ENCODE assay signal across 9 mouse cellular contexts in the genomic region with DNA sequence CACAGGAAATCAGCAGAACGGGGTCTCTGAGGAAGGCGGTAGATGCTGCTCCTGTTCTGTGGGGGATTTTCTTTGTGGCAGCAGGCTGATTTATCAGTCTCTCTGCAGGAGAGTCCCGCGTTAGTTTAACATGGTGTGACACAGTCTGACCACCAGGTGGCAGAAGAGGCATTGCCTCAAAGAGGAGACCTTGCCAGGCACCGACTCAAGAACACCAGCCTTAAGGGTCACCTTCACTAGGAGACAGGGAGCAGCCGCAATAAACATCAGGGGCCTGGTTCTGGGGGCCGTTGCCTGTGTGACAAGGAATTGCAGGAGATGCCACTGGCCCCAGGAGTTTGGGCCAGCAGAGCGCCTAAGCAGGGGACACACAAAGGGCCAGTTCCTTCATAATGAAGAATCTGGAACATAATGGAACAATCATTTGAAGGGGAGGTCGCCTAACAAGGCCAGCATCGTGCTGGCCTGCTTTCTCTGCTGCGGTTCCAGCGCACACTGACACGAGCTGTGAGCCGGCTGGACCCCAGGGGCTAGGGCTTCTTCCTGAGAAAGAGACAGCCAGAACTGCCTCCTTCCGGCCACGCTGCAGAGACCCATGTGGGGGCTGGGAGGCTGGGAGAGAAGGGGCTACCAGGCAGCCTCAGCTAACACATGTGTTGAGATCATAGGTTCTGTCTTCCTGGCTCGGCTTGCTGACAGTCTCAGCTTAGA. TPM values are rescaled to one million over a fixed set of nuclear protein-coding genes. Genes with fewer than 3 reads are reported as not detected.
DNase-seq lines count a peak whose midpoint lies in the region; ATAC-seq and TF ChIP-seq lines count a peak whose summit lies in the region.
"Had no signal": no experiment of that assay in that cellular context is flagged by ENCODE, and none has a peak within 500 bp of the region (broad histone marks: within the 10 kb centered on the region; RNA-seq: fewer than 3 reads in every experiment).

No protein-coding gene starts in this region.

- dilution Hi-C loops in CH12.LX (cut with MboI; ENCODE audit: extremely low pct_ligation_motif_present, extremely low pct_unique_long_range_greater_than_20kb, low sequenced_read_pairs): no loop called here

- H3K27ac ChIP-seq in CH12.LX (ENCODE audit: insufficient read depth, low read depth): no peak overlapping the region
- peak overlapping the region; percentile 63 for H3K27ac ChIP-seq in forebrain, embryonic 12.5 days
- H3K27ac ChIP-seq in heart, postnatal 0 days (ENCODE audit: low read depth): peak overlapping the region; percentile 79
- H3K27ac ChIP-seq in liver, embryonic 14.5 days: no peak overlapping the region
- peak overlapping the region; percentile 66; the same call in 1 of the 2 replicates for H3K27ac ChIP-seq in neural tube, embryonic 14.5 days (ENCODE audit: low read depth, low read length)
- H3K27ac ChIP-seq in testis, adult 2 months (ENCODE audit: control insufficient read depth, insufficient read depth, low read depth, low read length): peak overlapping the region; percentile 12; the same call in 1 of the 2 replicates
- H3K27ac ChIP-seq: liver, embryonic 15.5 days had no signal

- no peak overlapping the region for H3K9ac ChIP-seq in CH12.LX (ENCODE audit: insufficient read depth, low read depth)
- peak overlapping the region; percentile 26 for H3K9ac ChIP-seq in forebrain, embryonic 12.5 days
- peak overlapping the region; percentile 40; the same call in 1 of the 2 replicates for H3K9ac ChIP-seq in heart, postnatal 0 days (replicated peaks; ENCODE audit: low read depth, low read length)
- H3K9ac ChIP-seq in liver, embryonic 14.5 days (replicated peaks): no peak overlapping the region
- peak overlapping the region; percentile 37 for H3K9ac ChIP-seq in neural tube, embryonic 14.5 days (replicated peaks; ENCODE audit: low read depth, low read length)
- H3K9ac ChIP-seq: liver, embryonic 15.5 days had no signal

- H3K4me2 ChIP-seq in CH12.LX (ENCODE audit: insufficient read depth, low read depth, poor library complexity, severe bottlenecking): no peak overlapping the region
- H3K4me2 ChIP-seq in forebrain, embryonic 12.5 days: 0 out of 2 replicates have a peak overlapping the region, but pooled peaks have one; percentile 13
- H3K4me2 ChIP-seq in heart, postnatal 0 days (ENCODE audit: low read depth, low read length): peak overlapping the region; percentile 10; the same call in 1 of the 2 replicates
- H3K4me2 ChIP-seq in liver, embryonic 14.5 days (ENCODE audit: low read depth): no peak overlapping the region
- H3K4me2 ChIP-seq in neural tube, embryonic 14.5 days (ENCODE audit: low read depth, low read length): peak overlapping the region; percentile 28; the same call in 1 of the 2 replicates
- H3K4me2 ChIP-seq: liver, embryonic 15.5 days had no signal

- WGBS in forebrain, embryonic 12.5 days: 18% methylated on average over 17 of the region's 17 CpGs
- 12% methylated on average over 17 of the region's 17 CpGs for WGBS in heart, postnatal 0 days
- WGBS in liver, embryonic 14.5 days (ENCODE audit: insufficient replicate concordance): 14% methylated on average over 17 of the region's 17 CpGs
- 18% methylated on average over 17 of the region's 17 CpGs for WGBS in neural tube, embryonic 14.5 days

- peak; percentile 86 for TF ChIP-seq RAD21 in CH12.LX (IDR thresholded peaks at IDR 0.05; ENCODE audit: low read depth, low read length)

- peak; percentile 54 to 88 for TF ChIP-seq CTCF in CH12.LX (conservative IDR thresholded peaks at IDR 0.05 in 1 of 2, IDR thresholded peaks at IDR 0.05 in 1 of 2; ENCODE audit: low read depth in 2 of 2, low read length in 2 of 2)
- peak; percentile 97 for TF ChIP-seq CTCF in heart, postnatal 0 days (IDR thresholded peaks at IDR 0.05; ENCODE audit: low read depth)
- peak; percentile 94 for TF ChIP-seq CTCF in liver, embryonic 14.5 days (IDR thresholded peaks at IDR 0.05; ENCODE audit: low read depth)
- peak; percentile 89; the same call in 1 of the 2 replicates for TF ChIP-seq CTCF in testis, adult 2 months (IDR thresholded peaks at IDR 0.05; ENCODE audit: control insufficient read depth, insufficient read depth, insufficient replicate concordance, low read depth, low read length)

- DNase-seq in CH12.LX (ENCODE audit: extremely low read depth): peak; percentile 90
- peak; percentile 60 for DNase-seq in c-Kit-positive CD71-positive TER-119-negative erythroid progenitor cells, embryonic 14.5 days (ENCODE audit: low read depth)
- peak; percentile 92 for DNase-seq in heart, postnatal 0 days (ENCODE audit: low spot score)
- DNase-seq in kidney, postnatal 36 days: peak; percentile 89 to 92
- DNase-seq in liver, embryonic 14.5 days (ENCODE audit: low read depth in 3 of 3, low spot score in 3 of 3): peak; percentile 50 to 55 (median 54)

- no peak for TF ChIP-seq POLR2A in CH12.LX (IDR thresholded peaks at IDR 0.05; ENCODE audit: low read depth, low read length)
- no peak for TF ChIP-seq POLR2A in testis, adult 2 months (IDR thresholded peaks at IDR 0.05; ENCODE audit: control insufficient read depth, low read depth, low read length)

- TF ChIP-seq EP300 in CH12.LX (IDR thresholded peaks at IDR 0.05; ENCODE audit: low read length): no peak
- no peak for TF ChIP-seq EP300 in heart, postnatal 0 days (IDR thresholded peaks at IDR 0.05; ENCODE audit: low read depth)
- no peak for TF ChIP-seq EP300 in liver, embryonic 14.5 days (IDR thresholded peaks at IDR 0.05; ENCODE audit: low read depth)

- peaks cover 14 to 28% of the 10 kb centered on the region in 2 experiments for H3K4me1 ChIP-seq in CH12.LX (ENCODE audit: control insufficient read depth in 1 of 2, insufficient read depth in 2 of 2)
- peaks cover 9% of the 10 kb centered on the region for H3K4me1 ChIP-seq in forebrain, embryonic 12.5 days
- peaks cover 9% of the 10 kb centered on the region; the same call in 1 of the 2 replicates for H3K4me1 ChIP-seq in heart, postnatal 0 days (ENCODE audit: control insufficient read depth, insufficient read depth)
- peaks cover 0 to 2% of the 10 kb centered on the region in 2 experiments; a peak in 2 of 4 replicates for H3K4me1 ChIP-seq in liver, embryonic 14.5 days (replicated peaks; ENCODE audit: control insufficient read depth in 2 of 2, insufficient read depth in 2 of 2, low read length in 1 of 2)
- peaks cover 6% of the 10 kb centered on the region; the same call in 1 of the 2 replicates for H3K4me1 ChIP-seq in neural tube, embryonic 14.5 days (ENCODE audit: control insufficient read depth, insufficient read depth, low read length)
- H3K4me1 ChIP-seq in testis, adult 2 months (ENCODE audit: control insufficient read depth, insufficient read depth, low read length): peaks cover 2% of the 10 kb centered on the region; the same call in 1 of the 2 replicates

- no peak overlapping the region for H3K4me3 ChIP-seq in CH12.LX (replicated peaks in 1 of 3; ENCODE audit: low read depth in 2 of 3, low read length in 2 of 3, poor library complexity in 1 of 3)
- H3K4me3 ChIP-seq in forebrain, embryonic 12.5 days (replicated peaks): no peak overlapping the region
- H3K4me3 ChIP-seq in heart, postnatal 0 days (ENCODE audit: low read depth, low read length): no peak overlapping the region
- H3K4me3 ChIP-seq in liver, embryonic 14.5 days (ENCODE audit: insufficient read depth in 1 of 2, low read depth in 2 of 2, low read length in 2 of 2): no peak overlapping the region
- H3K4me3 ChIP-seq in neural tube, embryonic 14.5 days (ENCODE audit: low read depth, low read length): no peak overlapping the region
- H3K4me3 ChIP-seq in testis, adult 2 months (ENCODE audit: control insufficient read depth, low read depth, low read length): no peak overlapping the region
- H3K4me3 ChIP-seq: liver, embryonic 15.5 days had no signal

- in situ Hi-C loops in CH12.LX (cut with MboI; ENCODE audit: low pct_ligation_motif_present, low pct_unique_long_range_greater_than_20kb, low sequenced_read_pairs): loop anchor here (10.0 kb wide), 1 partner anchor 249 kb away; no protein-coding TSS in a partner anchor

- H3K9me3 ChIP-seq in CH12.LX (replicated peaks; ENCODE audit: low read length): peaks cover 2% of the 10 kb centered on the region
- no peaks in the 10 kb centered on the region for H3K9me3 ChIP-seq in forebrain, embryonic 12.5 days
- no peaks in the 10 kb centered on the region for H3K9me3 ChIP-seq in heart, postnatal 0 days (replicated peaks; ENCODE audit: control insufficient read depth, low read length)
- H3K9me3 ChIP-seq in liver, embryonic 14.5 days (ENCODE audit: control insufficient read depth, low read length): no peaks in the 10 kb centered on the region
- H3K9me3 ChIP-seq in neural tube, embryonic 14.5 days (ENCODE audit: control insufficient read depth, low read length): no peaks in the 10 kb centered on the region
- H3K9me3 ChIP-seq: liver, embryonic 15.5 days had no signal

- H3K79me2 ChIP-seq in CH12.LX (replicated peaks; ENCODE audit: control insufficient read depth, extremely low read depth, insufficient read depth, poor library complexity, severe bottlenecking): no peaks in the 10 kb centered on the region

- H3K27me3 ChIP-seq in CH12.LX (replicated peaks): peaks cover 4% of the 10 kb centered on the region
- H3K27me3 ChIP-seq in forebrain, embryonic 12.5 days: peaks cover 7% of the 10 kb centered on the region; the same call in 1 of the 2 replicates
- H3K27me3 ChIP-seq in heart, postnatal 0 days (ENCODE audit: control insufficient read depth, insufficient read depth, low read length): no peaks in the 10 kb centered on the region
- no peaks in the 10 kb centered on the region for H3K27me3 ChIP-seq in liver, embryonic 14.5 days (ENCODE audit: control insufficient read depth, insufficient read depth, low read length)
- no peaks in the 10 kb centered on the region for H3K27me3 ChIP-seq in neural tube, embryonic 14.5 days (ENCODE audit: control insufficient read depth, insufficient read depth, low read length)
- no peaks in the 10 kb centered on the region for H3K27me3 ChIP-seq in testis, adult 2 months (ENCODE audit: control insufficient read depth, insufficient read depth, low read length)
- H3K27me3 ChIP-seq: liver, embryonic 15.5 days had no signal

- no peaks in the 10 kb centered on the region for H3K36me3 ChIP-seq in CH12.LX (replicated peaks in 1 of 2; ENCODE audit: control insufficient read depth in 1 of 2, insufficient read depth in 1 of 2, low read length in 1 of 2)
- H3K36me3 ChIP-seq in forebrain, embryonic 12.5 days (replicated peaks): no peaks in the 10 kb centered on the region
- H3K36me3 ChIP-seq in heart, postnatal 0 days (replicated peaks; ENCODE audit: control insufficient read depth, insufficient read depth, low read length): no peaks in the 10 kb centered on the region
- no peaks in the 10 kb centered on the region for H3K36me3 ChIP-seq in liver, embryonic 14.5 days (replicated peaks; ENCODE audit: control insufficient read depth, insufficient read depth, low read depth)
- no peaks in the 10 kb centered on the region for H3K36me3 ChIP-seq in neural tube, embryonic 14.5 days (ENCODE audit: control insufficient read depth, insufficient read depth, low read length)
- no peaks in the 10 kb centered on the region for H3K36me3 ChIP-seq in testis, adult 2 months (ENCODE audit: control insufficient read depth, insufficient read depth, low read length)
- H3K36me3 ChIP-seq: liver, embryonic 15.5 days had no signal

- peak; percentile 87 for ATAC-seq in forebrain, embryonic 12.5 days (ENCODE audit: low FRiP score)
- peak; percentile 81 for ATAC-seq in heart, postnatal 0 days (ENCODE audit: insufficient read depth, low read depth)
- ATAC-seq in liver, embryonic 14.5 days (ENCODE audit: insufficient read depth): no peak
- peak; percentile 85 for ATAC-seq in neural tube, embryonic 14.5 days (ENCODE audit: low read depth)

RNA-seq across cellular contexts. Expression of gene Cryaa, which starts 8.1 kb away (rescaled TPM):
- total RNA-seq in CH12.LX (2012; rRNA removed) (0.17 and 0.51 TPM in 2 replicates), CH12.LX (2014; rRNA removed) (not detected in 2 replicates)
- not detected in 2 replicates for polyA plus RNA-seq in CH12.LX (2012; ENCODE audit: insufficient read length, low read depth)
- polyA plus RNA-seq in forebrain, embryonic 12.5 days (2016; fragmentation: Nextera tagmentation; extraction: Ambion mirVana): not detected in 2 replicates
- total RNA-seq in heart, postnatal 0 days (2014; rRNA removed; ENCODE audit: low replicate concordance): not detected in 2 replicates
- polyA plus RNA-seq in heart, postnatal 0 days (2015; fragmentation: Nextera tagmentation; extraction: Ambion mirVana): 0.15 TPM in 1 of 2 replicates, not detected in the other
- polyA plus RNA-seq in liver, embryonic 14.5 days (2012; rRNA removed): not detected in 2 replicates
- polyA plus RNA-seq in liver, embryonic 14.5 days (2014; fragmentation: Nextera tagmentation; extraction: Ambion mirVana): not detected in 2 replicates
- polyA plus RNA-seq in neural tube, embryonic 14.5 days (2014; fragmentation: Nextera tagmentation; extraction: Ambion mirVana): 0.20 TPM in 1 of 2 replicates, not detected in the other
- not detected in 2 replicates for polyA plus RNA-seq in testis, adult 2 months (2012; rRNA removed)
- polyA plus RNA-seq: liver, embryonic 15.5 days had no signal

RNA-seq across cellular contexts. Expression of gene U2af1, which starts 27.0 kb away (rescaled TPM):
- total RNA-seq in CH12.LX (2012; rRNA removed) (141 and 183 TPM in 2 replicates), CH12.LX (2014; rRNA removed) (269 and 286 TPM in 2 replicates)
- polyA plus RNA-seq in CH12.LX (2012; ENCODE audit: insufficient read length, low read depth): 316 and 391 TPM in 2 replicates
- 379 and 385 TPM in 2 replicates for polyA plus RNA-seq in forebrain, embryonic 12.5 days (2016; fragmentation: Nextera tagmentation; extraction: Ambion mirVana)
- 36.2 and 41.7 TPM in 2 replicates for total RNA-seq in heart, postnatal 0 days (2014; rRNA removed; ENCODE audit: low replicate concordance)
- 143 and 158 TPM in 2 replicates for polyA plus RNA-seq in heart, postnatal 0 days (2015; fragmentation: Nextera tagmentation; extraction: Ambion mirVana)
- 90.4 and 145 TPM in 2 replicates for polyA plus RNA-seq in liver, embryonic 14.5 days (2012; rRNA removed)
- polyA plus RNA-seq in liver, embryonic 14.5 days (2014; fragmentation: Nextera tagmentation; extraction: Ambion mirVana): 83.3 and 83.8 TPM in 2 replicates
- 101 and 116 TPM in 2 replicates for polyA plus RNA-seq in neural tube, embryonic 14.5 days (2014; fragmentation: Nextera tagmentation; extraction: Ambion mirVana)
- 33.2 and 39.6 TPM in 2 replicates for polyA plus RNA-seq in testis, adult 2 months (2012; rRNA removed)

RNA-seq across cellular contexts. Expression of gene Cbs, which starts 48.6 kb away (rescaled TPM):
- total RNA-seq in CH12.LX (2012; rRNA removed) (1.4 and 1.5 TPM in 2 replicates), CH12.LX (2014; rRNA removed) (1.2 and 1.3 TPM in 2 replicates)
- 1.9 and 3.0 TPM in 2 replicates for polyA plus RNA-seq in CH12.LX (2012; ENCODE audit: insufficient read length, low read depth)
- polyA plus RNA-seq in forebrain, embryonic 12.5 days (2016; fragmentation: Nextera tagmentation; extraction: Ambion mirVana): 2.6 and 2.7 TPM in 2 replicates
- 2.1 TPM in 1 of 2 replicates, not detected in the other for total RNA-seq in heart, postnatal 0 days (2014; rRNA removed; ENCODE audit: low replicate concordance)
- polyA plus RNA-seq in heart, postnatal 0 days (2015; fragmentation: Nextera tagmentation; extraction: Ambion mirVana): 0.27 and 0.36 TPM in 2 replicates
- 14.6 and 15.7 TPM in 2 replicates for polyA plus RNA-seq in liver, embryonic 14.5 days (2012; rRNA removed)
- polyA plus RNA-seq in liver, embryonic 14.5 days (2014; fragmentation: Nextera tagmentation; extraction: Ambion mirVana): 13.1 and 14.9 TPM in 2 replicates
- polyA plus RNA-seq in neural tube, embryonic 14.5 days (2014; fragmentation: Nextera tagmentation; extraction: Ambion mirVana): 10.1 and 10.7 TPM in 2 replicates
- polyA plus RNA-seq in testis, adult 2 months (2012; rRNA removed): 0.58 and 8.2 TPM in 2 replicates

Comparison
In these comparisons a context has a peak if more than half of its experiments do, and no peak if none do; other contexts are left out.
1. H3K27ac ChIP-seq: peak in forebrain, embryonic 12.5 days (single experiment), heart, postnatal 0 days (single experiment), neural tube, embryonic 14.5 days (single experiment) and testis, adult 2 months (single experiment); none in CH12.LX (single experiment) and liver, embryonic 14.5 days (single experiment).
2. H3K4me2 ChIP-seq: peak in forebrain, embryonic 12.5 days (single experiment), heart, postnatal 0 days (single experiment) and neural tube, embryonic 14.5 days (single experiment); none in CH12.LX (single experiment) and liver, embryonic 14.5 days (single experiment).
3. H3K9ac ChIP-seq: peak in forebrain, embryonic 12.5 days (single experiment), heart, postnatal 0 days (single experiment) and neural tube, embryonic 14.5 days (single experiment); none in CH12.LX (single experiment) and liver, embryonic 14.5 days (single experiment).
4. Peak in every context shown above with its lines, with median percentiles within 50 percentile points of each other: DNase-seq and CTCF ChIP-seq.